Mouse (Mus musculus): Measurements from ENCODE around the gene Syt9. TPM values are rescaled to one million over a fixed set of nuclear protein-coding genes. Genes with fewer than 3 reads are reported as not detected.

Syt9 gene
- total RNA-seq, 2 experiments from 2014 or later = 0.33 to 0.38 TPM

GRCm38 (mm10) chr7:107545011-107545410 lies 174.5 kb downstream of the Syt9 start:
- DNase-seq = no peak

- DNase-seq = no peak
These were observed 177.3 kb downstream of the Syt9 start for GRCm38 (mm10) chr7:107547872-107548271.

- DNase-seq = no peak
These were observed 182.9 kb downstream of the Syt9 start for GRCm38 (mm10) chr7:107553461-107553860.

DNA sequence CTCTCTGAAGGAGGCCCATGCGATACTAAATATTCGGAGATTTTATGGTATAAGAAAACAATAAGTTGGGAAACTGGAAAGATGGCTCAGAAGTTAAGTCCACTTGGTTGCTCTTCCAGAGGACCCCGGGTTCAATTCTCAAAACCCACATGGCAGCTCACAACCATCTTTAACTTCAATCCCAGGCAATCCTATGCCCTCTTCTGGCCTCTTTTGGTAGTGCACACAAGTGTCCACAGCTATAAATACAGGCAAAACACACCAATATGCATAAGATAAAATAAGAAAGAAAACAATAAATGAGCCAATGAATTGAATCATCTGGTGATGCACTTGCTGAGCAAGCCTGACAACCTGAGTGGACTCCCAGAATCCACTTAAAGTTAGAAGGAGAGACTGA lies 185.4 kb downstream of the Syt9 start:
- DNase-seq = no peak

- no peak for DNase-seq
These were observed 190.1 kb downstream of the Syt9 start for GRCm38 (mm10) chr7:107560675-107561074.

DNA sequence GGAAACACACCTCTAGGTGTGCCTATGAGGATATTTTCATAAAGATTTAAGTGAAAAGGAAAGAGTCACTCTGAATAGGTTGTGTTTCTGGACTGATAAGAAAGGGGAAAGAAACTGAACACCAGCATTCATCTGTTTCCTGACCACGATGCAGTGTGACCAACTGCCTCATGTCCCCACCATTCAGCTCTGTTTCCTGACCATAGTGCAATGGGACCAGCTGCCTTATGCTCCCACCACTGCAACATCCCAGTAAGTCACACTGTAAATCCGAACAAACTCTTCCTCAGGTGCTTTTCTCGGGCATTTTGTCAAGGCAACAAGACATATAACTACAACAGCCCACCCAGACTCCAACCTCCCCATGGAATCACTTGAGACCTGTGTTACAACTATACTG lies 191.1 kb downstream of the Syt9 start:
- no peak for DNase-seq

DNA sequence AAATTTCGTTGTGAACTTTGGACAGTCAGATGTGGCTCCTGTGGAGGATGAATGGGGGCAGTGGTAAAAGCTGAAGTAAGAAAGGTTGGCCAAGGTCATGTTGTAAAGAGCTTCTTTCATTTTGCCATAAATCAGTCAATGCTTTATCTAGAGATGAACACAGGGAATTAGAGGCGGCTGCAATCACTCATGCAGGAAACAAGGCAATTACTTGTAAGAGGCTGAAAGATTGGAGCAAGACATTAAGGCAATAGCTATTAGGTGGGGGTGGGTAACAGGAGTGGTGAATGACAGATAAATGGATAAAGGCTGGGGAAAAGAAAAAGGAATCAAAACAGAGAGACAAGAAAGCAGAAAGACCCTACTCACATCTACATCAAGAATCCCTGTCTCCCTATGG lies 193.2 kb downstream of the Syt9 start:
- no peak for DNase-seq

DNA sequence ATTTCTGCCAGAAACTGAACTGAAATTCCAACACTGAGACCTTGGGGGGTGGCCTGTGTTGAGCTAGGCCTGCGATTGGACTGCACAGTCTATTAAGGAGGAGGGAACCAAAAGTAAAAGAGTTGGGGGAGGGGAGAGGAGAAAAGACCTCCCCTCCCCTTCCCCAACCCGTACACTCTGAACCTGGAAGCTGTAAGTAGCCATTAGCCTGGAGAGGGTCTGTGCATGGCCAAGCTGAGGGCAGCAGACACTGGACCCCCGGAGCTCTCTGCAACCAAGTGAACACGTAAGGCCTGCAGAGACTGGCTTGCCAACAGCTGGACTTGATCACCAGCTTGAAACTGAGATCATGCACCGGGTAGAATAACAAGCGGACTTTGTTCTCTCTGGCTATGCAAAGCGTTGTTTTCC lies 196.7 kb downstream of the Syt9 start, which contains the start of gene Olfml1:
Olfml1 (plus strand) TSS at position 186 of the 411 bp plus-strand sequence.
- peak; percentile 46 for DNase-seq

- no peak for DNase-seq
These were observed 197.1 kb downstream of the Syt9 start for GRCm38 (mm10) chr7:107567674-107568073.

GRCm38 (mm10) chr7:107568971-107569370 lies 198.4 kb downstream of the Syt9 start:
- no peak for DNase-seq

- no peak for DNase-seq
These were observed 203.3 kb downstream of the Syt9 start for GRCm38 (mm10) chr7:107573856-107574255.

DNA sequence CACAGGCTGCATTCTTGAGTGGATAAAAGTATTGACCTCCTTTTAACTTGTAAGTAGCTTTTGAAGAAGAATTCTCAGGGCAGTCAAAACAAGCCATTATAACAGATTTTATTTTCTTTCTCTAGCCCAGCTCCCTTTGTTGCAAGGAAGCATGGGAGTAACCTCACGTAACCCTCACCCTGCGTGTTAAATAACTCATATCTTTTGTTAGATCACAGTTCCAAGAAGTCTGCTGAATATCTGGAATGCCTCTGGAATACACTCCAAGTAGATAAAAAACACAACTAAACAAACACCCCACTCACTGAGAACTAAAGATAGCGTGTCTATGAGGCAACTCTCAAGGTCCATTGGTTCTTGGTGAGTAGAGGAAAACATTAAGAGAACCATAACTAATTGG lies 203.7 kb downstream of the Syt9 start:
- no peak for DNase-seq

DNA sequence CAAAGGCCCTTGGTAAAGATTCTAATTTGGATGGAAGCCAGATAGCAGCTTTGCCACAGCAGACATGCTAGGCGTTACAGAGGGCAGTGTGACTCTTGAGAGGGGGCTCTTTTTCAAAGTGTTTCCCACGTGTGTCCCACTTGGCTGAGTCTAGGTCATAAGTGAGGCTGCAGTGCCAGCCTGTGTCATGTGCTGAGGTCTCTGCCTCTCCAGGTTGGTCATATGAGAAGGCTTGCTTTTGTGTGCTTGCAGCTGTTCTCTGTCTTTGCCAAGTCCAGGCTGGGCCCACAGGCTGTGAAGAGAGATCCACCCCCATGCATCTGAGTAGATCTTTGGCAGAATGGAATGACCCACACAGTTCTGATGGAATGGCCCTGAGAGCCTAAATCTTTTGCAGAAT lies 222.1 kb downstream of the Syt9 start:
- DNase-seq = peak; percentile 38

- DNase-seq = no peak
These were observed 223.4 kb downstream of the Syt9 start for GRCm38 (mm10) chr7:107593904-107594303.

DNA sequence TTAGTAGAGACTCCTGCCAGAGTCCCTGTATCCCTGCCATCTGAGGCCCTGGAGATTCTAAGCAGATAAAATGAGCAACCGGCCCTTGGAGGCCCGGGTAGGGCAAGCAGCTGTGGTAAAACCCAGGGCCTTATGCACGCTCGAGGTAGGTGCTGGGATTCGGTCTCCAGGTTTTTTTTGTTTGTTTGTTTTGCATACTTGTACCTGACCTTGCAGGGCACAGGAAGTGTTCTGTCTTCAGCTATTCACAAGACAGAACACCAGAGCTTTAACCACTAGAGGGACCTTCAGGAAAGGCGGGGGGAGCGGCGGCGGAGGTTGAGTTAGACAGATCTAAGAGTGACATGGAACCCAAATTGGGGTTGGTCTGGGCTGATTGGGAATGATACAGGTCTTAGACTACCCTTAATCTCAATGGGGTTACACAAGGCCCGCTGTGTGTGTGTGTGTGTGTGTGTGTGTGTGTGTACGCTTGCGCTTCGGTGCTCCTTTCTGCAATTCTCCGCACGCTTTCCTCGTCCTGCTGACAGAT lies 223.9 kb downstream of the Syt9 start:
- peak; percentile 52 for DNase-seq

GRCm38 (mm10) chr7:107594857-107595402 lies 224.4 kb downstream of the Syt9 start, which contains the start of gene Ppfibp2:
Gene Ppfibp2 (plus strand): TSS chr7:107595207.
- DNase-seq = peak; percentile 94

DNA sequence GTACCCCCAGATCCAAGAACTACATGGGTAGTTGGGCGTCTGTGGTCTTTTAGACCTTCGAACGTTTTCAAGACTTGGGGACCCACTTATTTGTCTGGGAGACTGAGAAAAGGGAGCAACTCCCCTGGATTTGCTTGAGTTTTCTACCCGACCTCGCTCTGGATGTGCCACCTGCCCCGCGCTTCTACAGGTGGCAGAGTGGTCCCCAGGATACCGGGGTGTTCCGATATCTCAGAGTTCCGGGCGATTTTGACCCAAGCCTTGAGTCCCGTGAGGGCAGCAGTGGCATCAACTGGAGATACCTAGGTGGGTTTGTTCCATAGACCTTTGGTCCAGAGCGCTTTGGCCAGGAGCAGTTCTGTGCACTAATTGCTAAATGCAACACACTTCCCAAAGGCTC lies 224.9 kb downstream of the Syt9 start:
- DNase-seq = no peak

- no peak for DNase-seq
These were observed 226.2 kb downstream of the Syt9 start for GRCm38 (mm10) chr7:107596753-107597152.

DNA sequence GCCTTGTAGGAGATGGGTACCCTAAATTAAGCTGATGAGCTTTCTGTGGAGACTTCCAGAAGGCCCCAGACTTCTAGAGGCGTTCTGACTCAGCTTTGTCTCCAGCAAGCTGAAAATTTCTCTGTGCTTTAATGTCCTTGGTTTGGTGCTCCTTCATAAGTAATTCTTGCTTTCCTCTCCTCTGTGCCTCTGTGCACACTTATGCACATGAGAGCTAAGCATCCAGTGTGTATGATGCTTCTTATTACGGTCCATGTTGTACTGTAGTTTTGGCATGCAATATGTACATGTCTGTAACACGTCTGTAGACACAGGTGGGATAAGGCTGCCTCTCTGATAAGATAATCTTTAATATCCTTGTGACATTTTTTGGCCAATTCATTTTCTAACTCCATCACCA lies 227.4 kb downstream of the Syt9 start:
- no peak for DNase-seq

Other genes with a start within 250 kb of the Syt9 start
- gene Olfr715, start 239.6 kb upstream of the Syt9 start, total RNA-seq (2021) = not detected
- gene Olfr716, start 232.4 kb upstream of the Syt9 start, total RNA-seq (2021) = not detected
- not detected for gene Nlrp14, start 203.7 kb upstream of the Syt9 start, total RNA-seq (2021)
- gene Rbmxl2, start 161.3 kb upstream of the Syt9 start, total RNA-seq (2021) = not detected
- 1 to 10 TPM; 7.8 to 8.4 TPM for gene Olfml1, start 196.7 kb downstream of the Syt9 start, total RNA-seq (2021)
- gene Ppfibp2, start 224.5 kb downstream of the Syt9 start, total RNA-seq (2021) = 10 to 100 TPM; 12.7 to 13.3 TPM